Mouse (Mus musculus) layer of hippocampus, postnatal 10 days (tissue): ENCODE data around the gene Samd4b. TPM values are rescaled to one million over a fixed set of nuclear protein-coding genes. Genes with fewer than 3 reads are reported as not detected.

Source experiments
- DNase-seq, 2 experiments: peaks; one replicate each; pipeline ENCODE4 v3.0.0; 2021; ENCODE audit warnings: low spot score in 2 of 2
- microRNA-seq, 2 experiments: library from miRNA; unstranded; fragments of <30 nt; microRNA quantifications; one replicate each; pipeline ENCODE4 v1.2.0; 2021
- total RNA-seq, 2 experiments: library from RNA; stranded (reverse); gene quantifications; 2 replicates each; pipeline ENCODE4 v1.2.3; 2021

Gene Samd4b
- total RNA-seq, 2 experiments from 2014 or later: 58.4 to 61.9 TPM

GRCm38 (mm10) chr7:28368276-28368920 lies 229.5 kb downstream of the Samd4b start:
- no peak for DNase-seq

GRCm38 (mm10) chr7:28367663-28368275 lies 230.2 kb downstream of the Samd4b start:
- DNase-seq: no peak

- no peak for DNase-seq
Measured at GRCm38 (mm10) chr7:28362441-28363060, 235.4 kb downstream of the Samd4b start.

DNA sequence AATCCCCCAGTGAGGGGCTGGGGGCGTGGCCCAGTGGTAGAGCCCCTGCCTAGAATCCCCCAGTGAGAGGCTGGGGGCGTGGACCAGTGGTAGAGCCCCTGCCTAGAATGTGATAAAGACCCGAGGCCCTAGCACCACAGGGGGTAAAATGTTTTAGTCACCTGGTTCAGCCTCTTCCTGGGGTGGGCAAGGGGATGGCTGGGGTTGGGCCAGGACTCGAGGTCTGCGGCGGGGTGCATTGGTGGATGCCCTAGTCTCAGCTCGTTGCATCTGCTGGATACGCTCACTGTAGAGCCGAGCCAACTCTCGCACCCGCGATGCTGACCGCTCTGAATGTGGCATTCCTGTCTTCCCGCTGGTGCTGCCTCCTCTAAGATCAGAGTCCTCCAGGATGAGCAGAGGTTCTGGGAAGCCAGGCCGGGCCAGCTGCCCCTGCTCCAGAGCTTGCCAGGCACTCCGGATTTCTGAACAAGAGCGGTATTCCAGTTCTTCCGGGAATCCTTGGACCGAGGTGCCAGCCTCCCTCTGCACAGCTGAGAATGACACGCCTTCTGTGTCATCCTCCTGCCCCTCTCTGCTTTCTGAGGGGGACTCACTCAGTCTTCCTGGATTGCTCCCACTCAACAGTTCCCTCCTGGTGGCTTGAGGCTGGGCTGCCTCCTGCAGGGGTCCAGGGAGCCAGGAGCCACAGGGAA lies 236.2 kb downstream of the Samd4b start:
- DNase-seq: no peak

- DNase-seq: no peak
Measured at GRCm38 (mm10) chr7:28360291-28360690, 237.7 kb downstream of the Samd4b start.

DNA sequence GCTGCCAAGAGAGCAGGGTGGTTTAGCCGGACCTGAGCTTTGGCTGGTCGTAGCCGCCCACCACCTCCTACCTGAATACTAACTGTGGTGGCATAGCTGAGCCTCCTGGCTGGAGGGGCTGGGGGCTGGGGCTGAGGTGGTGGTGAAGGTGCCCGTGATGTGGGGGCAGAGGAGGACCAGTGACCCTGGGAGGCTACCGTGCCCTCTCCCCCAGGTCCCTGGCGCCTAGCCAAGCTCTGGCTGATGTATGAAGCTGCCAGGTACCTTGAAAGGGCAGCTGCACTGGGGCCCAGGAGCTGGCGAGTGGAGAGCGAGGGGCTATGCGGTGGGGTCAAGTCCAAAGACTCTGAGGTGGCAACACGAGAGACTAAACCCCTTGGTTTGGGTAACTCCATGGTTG lies 238.1 kb downstream of the Samd4b start:
- peak in 1 of 2 experiments; percentile 12 for DNase-seq

GRCm38 (mm10) chr7:28358431-28358830 lies 239.5 kb downstream of the Samd4b start:
- DNase-seq: no peak

DNA sequence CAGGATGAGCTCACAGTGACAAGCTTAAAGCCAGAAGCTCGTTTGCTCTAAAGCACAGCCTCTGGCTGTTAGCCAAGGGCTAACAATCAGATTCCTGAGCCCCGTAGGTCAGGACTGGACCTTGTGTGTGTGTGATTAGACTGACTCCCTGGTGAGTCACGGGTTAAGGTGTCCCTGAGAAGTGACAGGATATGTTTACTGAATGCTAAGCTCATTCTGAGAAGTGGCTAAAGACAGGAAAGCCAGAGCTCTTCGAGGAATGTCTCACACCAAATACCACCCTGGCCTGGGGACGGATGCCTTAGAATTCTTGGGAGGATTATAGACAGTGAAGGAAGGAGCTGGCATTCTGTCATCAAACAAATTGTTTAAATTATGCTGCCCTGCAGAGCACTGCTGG lies 240.0 kb downstream of the Samd4b start:
- no peak for DNase-seq

- no peak for DNase-seq
Measured at GRCm38 (mm10) chr7:28356981-28357380, 241.0 kb downstream of the Samd4b start.

- DNase-seq: no peak
Measured at GRCm38 (mm10) chr7:28355221-28355620, 242.7 kb downstream of the Samd4b start.

DNA sequence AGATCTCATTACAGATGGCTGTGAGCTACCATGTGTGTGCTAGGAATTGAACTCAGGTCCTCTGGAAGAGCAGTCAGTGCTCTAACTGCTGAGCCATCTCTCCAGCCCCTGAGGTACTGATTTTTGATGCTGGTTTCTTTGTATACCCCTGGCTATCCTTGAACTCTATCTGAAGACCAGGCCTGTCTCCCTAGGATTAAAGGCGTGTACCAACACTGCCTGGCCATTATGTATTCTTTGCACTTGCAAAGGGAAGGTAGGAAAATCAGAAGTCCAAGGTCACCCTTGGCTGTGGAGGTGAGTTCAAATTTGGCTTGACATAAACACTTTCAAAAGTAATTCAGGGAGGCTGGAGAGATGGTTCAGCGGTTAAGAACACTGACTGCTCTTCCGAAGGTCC lies 243.3 kb downstream of the Samd4b start:
- no peak for DNase-seq

- no peak for DNase-seq
Measured at GRCm38 (mm10) chr7:28354113-28354581, 243.8 kb downstream of the Samd4b start.

GRCm38 (mm10) chr7:28353267-28353666 lies 244.7 kb downstream of the Samd4b start:
- DNase-seq: no peak

- DNase-seq: no peak
Measured at GRCm38 (mm10) chr7:28351676-28352191, 246.2 kb downstream of the Samd4b start.

DNA sequence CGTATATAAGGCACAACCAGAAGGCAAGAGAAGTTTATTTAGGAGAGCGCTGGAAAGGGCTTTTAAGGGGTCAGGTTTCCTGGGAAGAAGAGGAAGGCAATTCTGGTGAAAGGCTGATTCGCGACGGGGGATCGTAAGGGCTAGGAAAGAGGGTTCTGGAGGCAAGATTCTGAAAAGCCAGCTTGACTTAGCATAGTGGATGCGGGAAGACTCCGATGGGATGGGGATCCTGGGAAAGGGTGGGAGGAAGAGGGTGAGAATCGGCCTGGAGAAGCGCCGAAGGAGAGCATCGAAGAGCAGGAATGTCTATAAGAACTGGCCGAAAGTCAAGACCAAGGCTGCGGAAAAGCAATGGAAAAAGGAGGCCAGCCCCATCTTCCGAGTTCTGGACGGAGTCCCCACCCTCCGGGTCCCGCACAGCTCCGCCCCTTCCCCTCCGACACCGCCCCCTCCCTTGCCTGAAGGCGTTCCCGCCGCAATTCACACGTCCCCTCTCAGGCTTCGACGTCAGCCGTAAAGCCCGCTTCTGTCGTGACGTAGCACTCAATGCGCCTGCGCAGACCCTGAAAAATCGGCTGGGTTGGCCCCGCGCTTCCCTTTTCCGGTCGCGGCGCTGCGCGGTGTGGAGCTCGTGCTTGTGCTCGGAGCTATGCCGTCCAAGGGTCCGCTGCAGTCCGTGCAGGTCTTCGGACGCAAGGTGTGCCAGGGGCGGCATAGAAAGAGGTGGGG lies 247.6 kb downstream of the Samd4b start, which contains the start of gene Rps16:
Gene Rps16 (plus strand): TSS at position 498 of the 729 bp plus-strand sequence.
- peak; percentile 99 for DNase-seq

Small RNA genes within 50 kb of the gene (microRNA-seq; reads per million reads assigned to microRNA genes)
- 0.45 to 1.8 reads per million in 2 experiments for gene Mir7049

Other genes with a start within 250 kb of the Samd4b start
- gene Rps16, start 247.5 kb downstream of the Samd4b start, total RNA-seq: 100 to 1,000 TPM; 563 to 624 TPM
- gene Plekhg2, start 225.5 kb downstream of the Samd4b start, total RNA-seq: 10 to 100 TPM; 13.5 to 13.6 TPM
- 1 to 10 TPM; 3.4 to 3.9 TPM for gene Zfp36, start 217.9 kb downstream of the Samd4b start, total RNA-seq
- 10 to 100 TPM; 20.5 to 20.9 TPM for gene Med29, start 205.4 kb downstream of the Samd4b start, total RNA-seq
- gene Paf1, start 205.2 kb downstream of the Samd4b start, total RNA-seq: 10 to 100 TPM; 73.3 to 93.0 TPM
- gene Gmfg, start 160.7 kb downstream of the Samd4b start, total RNA-seq: 1 to 10 TPM; 4.2 to 4.3 TPM
- gene Lrfn1, start 146.2 kb downstream of the Samd4b start, total RNA-seq: 10 to 100 TPM; 91.8 to 96.1 TPM
- gene Ifnl2, start 87.7 kb downstream of the Samd4b start, total RNA-seq: not detected
- gene Ifnl3, start 75.3 kb downstream of the Samd4b start, total RNA-seq: not detected
- gene Sycn, start 57.3 kb downstream of the Samd4b start, total RNA-seq: not detected
- gene Nccrp1, start 50.9 kb downstream of the Samd4b start, total RNA-seq: under 1 TPM; 0.42 to 0.46 TPM
- gene Pak4, start within 50 bp of the Samd4b start, total RNA-seq: 10 to 100 TPM; 11.7 to 13.0 TPM
- 1 to 10 TPM; 1.5 to 2.1 TPM for gene Acp7, start 33.2 kb upstream of the Samd4b start, total RNA-seq
- 10 to 100 TPM; 16.2 to 19.8 TPM for gene Fbxo27, start 94.7 kb upstream of the Samd4b start, total RNA-seq
- gene Fbxo17, start 118.7 kb upstream of the Samd4b start, total RNA-seq: 1 to 10 TPM; 2.0 to 2.2 TPM
- 10 to 100 TPM; 45.7 to 52.1 TPM for gene Mrps12, start 143.7 kb upstream of the Samd4b start, total RNA-seq
- gene Sars2, start 143.8 kb upstream of the Samd4b start, total RNA-seq: 10 to 100 TPM; 14.1 to 17.2 TPM
- under 1 TPM; 0.46 to 0.54 TPM for gene Ccer2, start 158.0 kb upstream of the Samd4b start, total RNA-seq
- 100 to 1,000 TPM; 150 to 167 TPM for gene Sirt2, start 168.6 kb upstream of the Samd4b start, total RNA-seq
- 10 to 100 TPM; 32.2 to 35.8 TPM for gene Nfkbib, start 169.4 kb upstream of the Samd4b start, total RNA-seq
- gene Rinl, start 190.8 kb upstream of the Samd4b start, total RNA-seq: 1 to 10 TPM; 1.5 to 2.0 TPM
- gene Hnrnpl, start 210.4 kb upstream of the Samd4b start, total RNA-seq: 100 to 1,000 TPM; 441 to 521 TPM
- 10 to 100 TPM; 49.1 to 50.8 TPM for gene Ech1, start 227.1 kb upstream of the Samd4b start, total RNA-seq
- gene Lgals4, start 235.7 kb upstream of the Samd4b start, total RNA-seq: 1 to 10 TPM; 2.1 to 2.7 TPM